Mouse (Mus musculus) T-cell, adult 66 days (primary cell): Measurements from ENCODE around the gene Mageh1. TPM values are rescaled to one million over a fixed set of nuclear protein-coding genes. Genes with fewer than 3 reads are reported as not detected.

Source experiments
- total RNA-seq, 2 experiments: library from RNA; stranded (reverse); gene quantifications; 3 replicates in 1 of 2; 4 replicates in 1 of 2; pipeline ENCODE4 v1.2.4; 2023

The Mageh1 gene
- total RNA-seq = under 1 TPM in 1 of 2 experiments, not detected in 1; 0.38 TPM

GRCm38 (mm10) chrX:153037087-153037971, at the start of gene Mageh1:
Mageh1 (minus strand) TSS chrX:153037575.

GRCm38 (mm10) chrX:153006387-153006841, 31.0 kb downstream of the Mageh1 start, which contains the start of gene Usp51:
Usp51 (plus strand) TSS chrX:153006469.

Other genes starting within 250 kb of the Mageh1 start
- not detected for gene Usp51, start 31.1 kb downstream of the Mageh1 start, total RNA-seq
- gene Foxr2, start 81.2 kb upstream of the Mageh1 start, total RNA-seq = not detected
- 10 to 100 TPM; 12.0 to 16.0 TPM for gene Rragb, start 102.4 kb upstream of the Mageh1 start, total RNA-seq
- 1 to 10 TPM; 2.7 to 4.3 TPM for gene Klf8, start 199.9 kb upstream of the Mageh1 start, total RNA-seq